9 mouse cellular contexts compared by ENCODE assay signal in genomic region chr10:80016511-80016910, GRCm38 (mm10). TPM values are rescaled to one million over a fixed set of nuclear protein-coding genes. Genes with fewer than 3 reads are reported as not detected.
DNase-seq lines count a peak whose midpoint lies in the region; ATAC-seq and TF ChIP-seq lines count a peak whose summit lies in the region.
"Had no signal": no experiment of that assay in that cellular context is flagged by ENCODE, and none has a peak within 500 bp of the region (broad histone marks: within the 10 kb centered on the region; RNA-seq: fewer than 3 reads in every experiment).

Arhgap45 (plus strand) TSS chr10:80016653.

- peak within 1 kb of the TSS; percentile 24; the same call in 1 of the 2 replicates for H3K4me3 ChIP-seq in kidney, adult 2 months (ENCODE audit: insufficient read depth, low read depth, low read length)
- H3K4me3 ChIP-seq in heart, embryonic 11.5 days (ENCODE audit: low read depth, low read length) = no peak within 1 kb of the TSS
- H3K4me3 ChIP-seq in lung, embryonic 16.5 days (ENCODE audit: low read length) = peak within 1 kb of the TSS; percentile 15
- H3K4me3 ChIP-seq in stomach, embryonic 16.5 days (replicated peaks; ENCODE audit: low read length) = peak within 1 kb of the TSS; percentile 27
- H3K4me3 ChIP-seq: hindbrain, embryonic 15.5 days had no signal

- no peak for TF ChIP-seq CTCF in kidney, adult 2 months (conservative IDR thresholded peaks at IDR 0.05; ENCODE audit: insufficient read depth, insufficient read length, low read depth, low read length)

- H3K4me1 ChIP-seq in kidney, adult 2 months (ENCODE audit: control insufficient read depth, insufficient read depth, low read length) = no peaks in the 10 kb centered on the region
- H3K4me1 ChIP-seq in heart, embryonic 11.5 days (ENCODE audit: control insufficient read depth, insufficient read depth, low read length) = peaks cover 31% of the 10 kb centered on the region
- H3K4me1 ChIP-seq in lung, embryonic 16.5 days (replicated peaks; ENCODE audit: control insufficient read depth, insufficient read depth, low read length) = peaks cover 46% of the 10 kb centered on the region
- peaks cover 17% of the 10 kb centered on the region for H3K4me1 ChIP-seq in stomach, embryonic 16.5 days (ENCODE audit: control insufficient read depth, insufficient read depth, low read length)
- H3K4me1 ChIP-seq: hindbrain, embryonic 15.5 days had no signal

- H3K4me2 ChIP-seq in heart, embryonic 11.5 days = peak within 1 kb of the TSS; percentile 1
- 0 out of 2 replicates have a peak within 1 kb of the TSS, but pooled peaks have one; percentile 12 for H3K4me2 ChIP-seq in lung, embryonic 16.5 days (ENCODE audit: low read depth, low read length)
- H3K4me2 ChIP-seq in stomach, embryonic 16.5 days (ENCODE audit: low read depth, low read length) = no peak within 1 kb of the TSS
- H3K4me2 ChIP-seq: hindbrain, embryonic 15.5 days had no signal

- H3K9ac ChIP-seq in heart, embryonic 11.5 days (ENCODE audit: low read depth, low read length) = peak within 1 kb of the TSS; percentile 39; the same call in 1 of the 2 replicates
- H3K9ac ChIP-seq in lung, embryonic 16.5 days (ENCODE audit: low read length) = peak within 1 kb of the TSS; percentile 57
- peak within 1 kb of the TSS; percentile 21; the same call in 1 of the 2 replicates for H3K9ac ChIP-seq in stomach, embryonic 16.5 days (ENCODE audit: low read length)
- H3K9ac ChIP-seq: hindbrain, embryonic 15.5 days had no signal

- H3K27ac ChIP-seq in kidney, adult 2 months (ENCODE audit: insufficient read depth, low read depth, low read length) = no peak within 1 kb of the TSS
- H3K27ac ChIP-seq in heart, embryonic 11.5 days (ENCODE audit: low read depth, low read length) = no peak within 1 kb of the TSS
- H3K27ac ChIP-seq in lung, embryonic 16.5 days (ENCODE audit: low read length) = peak within 1 kb of the TSS; percentile 41; the same call in 1 of the 2 replicates
- H3K27ac ChIP-seq in stomach, embryonic 16.5 days (ENCODE audit: low read length) = no peak within 1 kb of the TSS; the same call in 1 of the 2 replicates
- H3K27ac ChIP-seq: hindbrain, embryonic 15.5 days had no signal

- no peak for TF ChIP-seq POLR2A in kidney, adult 2 months (IDR thresholded peaks at IDR 0.05; ENCODE audit: low read depth, low read length)

- no peaks in the 10 kb centered on the region for H3K36me3 ChIP-seq in kidney, adult 2 months (ENCODE audit: control insufficient read depth, insufficient read depth, low read length)
- H3K36me3 ChIP-seq in heart, embryonic 11.5 days (ENCODE audit: control insufficient read depth, insufficient read depth, low read length) = peaks cover 2% of the 10 kb centered on the region; the same call in 1 of the 2 replicates
- no peaks in the 10 kb centered on the region for H3K36me3 ChIP-seq in lung, embryonic 16.5 days (ENCODE audit: control insufficient read depth, insufficient read depth, low read length)
- H3K36me3 ChIP-seq in stomach, embryonic 16.5 days (ENCODE audit: control insufficient read depth, insufficient read depth, low read length) = no peaks in the 10 kb centered on the region

- no peaks in the 10 kb centered on the region for H3K27me3 ChIP-seq in kidney, adult 2 months (replicated peaks; ENCODE audit: control insufficient read depth, insufficient read depth, low read length)
- peaks cover 42% of the 10 kb centered on the region for H3K27me3 ChIP-seq in heart, embryonic 11.5 days (ENCODE audit: control insufficient read depth, insufficient read depth, low read length)
- peaks cover 23% of the 10 kb centered on the region for H3K27me3 ChIP-seq in lung, embryonic 16.5 days (ENCODE audit: control insufficient read depth, insufficient read depth, low read depth, low read length)
- H3K27me3 ChIP-seq in stomach, embryonic 16.5 days (ENCODE audit: control insufficient read depth, insufficient read depth, low read length) = peaks cover 20% of the 10 kb centered on the region

- H3K9me3 ChIP-seq in heart, embryonic 11.5 days (replicated peaks; ENCODE audit: control insufficient read depth, low read length) = no peaks in the 10 kb centered on the region
- no peaks in the 10 kb centered on the region for H3K9me3 ChIP-seq in lung, embryonic 16.5 days (ENCODE audit: control insufficient read depth, low read length)
- 0 out of 2 replicates have a peak, but pooled peaks cover 4% of the 10 kb centered on the region for H3K9me3 ChIP-seq in stomach, embryonic 16.5 days (replicated peaks; ENCODE audit: control insufficient read depth, low read length)
- H3K9me3 ChIP-seq: hindbrain, embryonic 15.5 days had no signal

- DNase-seq in kidney, adult 2 months = peak; percentile 38
- DNase-seq in kidney, adult 9 months = no peak
- no peak for DNase-seq in embryo, embryonic 10.5 days (ENCODE audit: low spot score)
- no peak for DNase-seq in right cerebral cortex, postnatal 4 days
- DNase-seq in cerebellum, postnatal 25 days = no peak

- WGBS in kidney, adult 2 months = 67% methylated on average over 11 of the region's 11 CpGs
- 57% methylated on average over 11 of the region's 11 CpGs for WGBS in heart, embryonic 11.5 days (ENCODE audit: insufficient replicate concordance)
- 67% methylated on average over 11 of the region's 11 CpGs for WGBS in lung, embryonic 16.5 days
- WGBS in stomach, embryonic 16.5 days = 70% methylated on average over 11 of the region's 11 CpGs

- ATAC-seq in heart, embryonic 11.5 days (replicated peaks; ENCODE audit: insufficient number of reproducible peaks, low FRiP score, low TSS enrichment) = no peak
- ATAC-seq in lung, embryonic 16.5 days (ENCODE audit: low read depth) = no peak
- no peak for ATAC-seq in stomach, embryonic 16.5 days (ENCODE audit: insufficient read depth, low FRiP score)

RNA-seq across cellular contexts. Expression of gene Arhgap45, which starts in this region (rescaled TPM):
- polyA plus RNA-seq in kidney, adult 2 months (2012; rRNA removed) = 9.6 and 25.5 TPM in 2 replicates
- polyA plus RNA-seq in heart, embryonic 11.5 days (2014; fragmentation: Nextera tagmentation; extraction: Ambion mirVana) = 6.2 and 7.5 TPM in 2 replicates
- polyA plus RNA-seq in lung, embryonic 16.5 days (2015; fragmentation: Nextera tagmentation; extraction: Ambion mirVana) = 18.1 and 21.8 TPM in 2 replicates
- polyA plus RNA-seq in stomach, embryonic 16.5 days (2015; fragmentation: Nextera tagmentation; extraction: Ambion mirVana) = 7.8 and 9.7 TPM in 2 replicates
